Mouse (Mus musculus): ENCODE measurements around the gene Tarbp1.

Tarbp1 gene

DNA sequence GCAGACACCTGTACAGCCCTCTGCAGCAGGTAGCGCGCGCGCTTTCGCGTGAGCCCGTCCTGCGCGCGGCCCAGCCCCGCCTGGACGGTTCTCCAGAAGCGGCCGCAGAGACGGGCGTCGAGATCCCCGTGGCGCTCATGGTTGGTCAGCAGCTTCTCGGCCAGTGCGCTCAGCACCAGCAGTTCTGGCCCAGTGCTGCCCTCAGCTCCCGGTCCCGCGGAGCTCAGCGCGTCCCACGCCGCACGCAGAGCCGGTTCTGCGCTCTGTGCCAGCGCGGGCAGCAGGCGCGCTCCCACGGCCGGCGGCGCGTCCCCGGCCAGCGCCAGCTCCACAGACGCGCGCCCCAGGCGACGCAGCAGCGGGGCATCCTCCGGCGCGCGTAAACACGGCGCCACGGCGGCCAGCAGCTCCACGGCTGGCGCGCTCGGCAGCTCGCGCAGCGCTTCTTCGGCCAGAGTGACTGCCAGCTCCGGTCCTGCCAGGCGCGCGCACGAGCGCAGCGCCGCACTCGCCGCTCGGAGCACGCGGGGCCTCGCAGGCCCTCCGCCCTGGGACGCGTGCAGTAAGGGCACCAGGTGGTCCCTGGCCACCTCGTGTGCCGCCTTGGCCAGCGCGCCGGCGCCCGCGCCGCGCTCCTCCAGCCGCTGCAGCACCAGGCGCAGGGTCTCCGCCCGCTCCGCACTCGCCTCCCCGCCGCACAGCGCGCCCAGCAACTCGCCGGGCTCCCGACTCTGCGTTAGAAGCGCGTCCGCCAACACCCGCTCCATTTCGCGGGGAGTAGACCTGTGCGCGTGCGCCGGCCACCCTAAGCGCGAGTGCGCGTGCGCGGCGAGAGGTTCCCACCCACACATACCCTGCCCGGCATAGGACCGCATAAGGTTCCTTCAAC is at the start of gene Tarbp1:
Gene Tarbp1 (minus strand): TSS at position 767 of the 889 bp plus-strand sequence.
- peak; percentile 90 to 92 for DNase-seq

DNA sequence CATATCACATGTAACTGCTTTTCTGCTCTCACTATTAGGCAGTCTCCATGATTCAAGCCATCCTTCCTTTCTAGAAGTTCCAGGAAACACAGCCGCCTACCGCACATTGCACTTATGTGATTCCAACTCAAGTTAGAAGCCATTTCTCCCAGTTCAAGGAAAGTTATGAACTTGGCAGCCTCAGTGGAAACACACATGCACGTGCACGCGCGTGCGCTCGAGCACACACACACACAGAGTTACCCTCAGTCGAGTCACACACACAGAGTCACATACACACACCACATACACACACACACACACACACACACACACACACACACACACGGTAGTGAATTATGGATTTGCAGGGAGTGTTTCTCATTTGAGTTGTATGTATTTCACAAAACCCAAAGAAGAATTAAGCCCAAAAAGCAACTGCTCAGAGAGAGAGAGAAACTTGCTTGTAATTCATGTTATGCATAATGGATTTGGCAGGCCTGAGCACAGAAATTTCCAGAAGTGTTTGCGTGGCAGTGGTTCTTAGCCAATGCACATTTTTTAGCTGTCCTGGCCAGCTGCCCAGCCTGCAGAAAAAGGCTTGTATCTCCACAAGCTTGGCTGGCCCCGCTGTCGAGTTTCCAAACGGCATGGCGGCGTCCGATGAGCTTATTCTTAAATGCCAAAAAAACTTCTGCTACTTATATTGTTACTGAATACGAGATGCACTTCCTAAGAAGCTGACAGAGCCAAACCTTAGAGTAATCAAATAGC is 49.5 kb upstream of the Tarbp1 start:
- peak; percentile 86 to 87 for DNase-seq

DNA sequence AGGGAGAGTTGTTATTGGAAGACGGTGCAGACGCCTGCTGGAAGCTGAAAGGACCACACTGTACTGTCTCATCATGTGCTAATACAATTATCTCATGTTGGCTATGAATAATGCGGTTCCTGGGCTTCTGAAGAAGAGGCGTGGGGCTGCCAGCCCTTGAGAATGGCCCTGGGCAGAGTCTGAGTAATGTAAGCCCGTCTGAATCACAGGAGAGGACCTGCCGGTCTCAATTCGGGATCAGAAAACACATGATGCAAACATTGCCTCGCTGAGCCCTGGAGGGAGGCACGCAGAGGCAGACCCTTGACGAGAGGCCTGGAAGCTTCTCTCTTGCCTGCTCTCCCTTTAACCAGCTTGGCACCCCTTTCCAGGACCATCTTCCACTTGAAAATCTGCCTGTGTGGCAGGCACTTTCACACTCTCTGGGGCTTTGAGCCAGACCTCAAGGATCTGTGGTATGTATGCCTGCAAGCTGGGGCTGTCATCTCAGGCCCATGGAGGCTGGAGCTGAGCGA is 48.3 kb upstream of the Tarbp1 start:
- DNase-seq = peak; percentile 52 to 65

GRCm38 (mm10) chr8:126519447-126519975 is 44.6 kb upstream of the Tarbp1 start:
- no peak for DNase-seq

GRCm38 (mm10) chr8:126516620-126517577 is 42.0 kb upstream of the Tarbp1 start:
- DNase-seq = peak; percentile 97 to 99

DNA sequence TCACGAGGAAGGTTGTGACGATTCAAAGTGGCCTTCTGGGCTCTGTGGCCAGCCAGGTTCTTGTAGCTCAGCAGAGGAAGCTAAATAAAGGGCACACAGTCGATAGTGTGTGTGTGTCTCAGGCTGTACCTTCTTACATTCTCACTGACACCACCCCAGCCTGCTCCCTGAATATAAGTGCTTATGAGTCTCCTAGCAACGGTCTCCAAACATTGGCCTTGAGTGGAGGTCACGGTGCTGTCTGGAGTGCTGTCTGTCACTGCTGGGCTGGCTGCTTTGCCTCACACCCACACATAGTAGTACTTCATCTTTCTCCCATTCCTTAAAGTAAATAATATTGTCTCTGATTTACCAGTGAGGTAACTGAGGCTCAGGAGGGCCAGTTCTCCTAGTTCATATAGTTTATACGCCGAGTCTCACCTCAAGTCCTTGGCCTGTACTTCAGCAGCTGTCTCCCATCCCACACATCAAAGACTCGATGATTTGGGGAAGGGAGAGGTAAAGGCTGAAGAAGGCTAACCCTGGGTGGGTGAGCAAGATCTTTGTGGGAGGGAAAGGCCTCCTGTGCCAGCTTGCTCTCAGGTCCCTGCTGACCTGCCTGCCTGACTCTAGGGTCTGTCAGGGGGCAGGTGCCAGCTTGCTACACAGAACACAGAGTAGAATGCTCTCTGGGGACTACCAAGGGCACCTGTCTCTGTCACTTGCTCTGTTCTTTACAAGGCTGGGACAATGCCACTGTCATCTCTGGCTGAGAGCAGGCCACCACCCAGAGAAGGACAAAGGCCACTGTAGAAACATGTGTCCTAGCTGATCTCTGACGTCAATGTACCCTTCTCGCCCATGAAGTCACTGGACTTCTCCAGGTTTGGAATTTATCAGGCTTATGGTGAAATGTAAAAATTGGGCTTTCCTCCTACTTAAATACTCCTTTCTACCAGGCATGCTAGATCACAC is 39.4 kb upstream of the Tarbp1 start:
- peak; percentile 79 to 86 for DNase-seq

- DNase-seq = no peak
Observed at GRCm38 (mm10) chr8:126510866-126511265, 36.0 kb upstream of the Tarbp1 start.

GRCm38 (mm10) chr8:126509635-126510034 is 34.8 kb upstream of the Tarbp1 start:
- no peak for DNase-seq

- DNase-seq = no peak
Observed at GRCm38 (mm10) chr8:126508871-126509586, 34.2 kb upstream of the Tarbp1 start.

GRCm38 (mm10) chr8:126508221-126508620 is 33.4 kb upstream of the Tarbp1 start:
- no peak for DNase-seq

GRCm38 (mm10) chr8:126504492-126505182 is 29.8 kb upstream of the Tarbp1 start:
- DNase-seq = peak in 1 of 2 experiments; percentile 26

DNA sequence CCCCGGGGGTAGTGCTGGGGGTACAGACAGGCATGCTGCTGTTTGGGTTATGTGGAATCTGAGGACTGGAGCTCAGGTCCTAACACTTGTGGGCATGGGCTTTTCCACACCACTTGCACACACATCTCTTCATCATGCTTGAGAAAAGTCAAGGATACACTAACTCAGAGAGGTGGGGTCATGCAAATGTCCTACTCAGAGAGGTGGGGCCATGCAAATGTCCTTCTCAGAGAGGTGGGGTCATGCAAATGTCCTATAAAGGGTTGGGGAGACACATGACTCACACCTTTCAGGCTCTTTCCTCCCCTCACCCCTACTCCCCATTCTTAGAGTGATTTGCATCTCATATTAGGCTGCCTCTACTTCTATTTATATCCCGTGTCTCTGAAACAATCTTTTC is 27.9 kb upstream of the Tarbp1 start:
- DNase-seq = no peak

DNA sequence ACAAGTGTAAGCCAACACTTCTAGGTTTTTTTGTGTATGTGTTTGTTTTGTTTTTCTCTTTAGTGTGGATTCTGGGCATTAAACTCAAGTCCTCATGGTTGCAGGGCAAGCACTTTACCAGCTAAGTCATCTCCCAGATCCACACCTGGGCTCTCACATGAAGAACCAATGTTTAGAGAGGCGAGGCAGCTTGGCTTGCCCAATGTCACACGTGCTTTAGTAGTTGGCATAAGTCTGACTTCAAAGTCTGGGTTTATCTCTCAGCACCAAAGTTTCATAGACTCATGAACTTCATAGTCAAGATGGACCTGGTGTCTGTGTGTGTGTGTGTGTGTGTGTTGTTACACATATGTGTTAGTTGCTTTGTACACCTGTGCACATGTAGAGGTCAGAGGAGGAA is 24.5 kb upstream of the Tarbp1 start:
- DNase-seq = no peak

- no peak for DNase-seq
Observed at GRCm38 (mm10) chr8:126498465-126498864, 23.6 kb upstream of the Tarbp1 start.

- peak; percentile 92 to 94 for DNase-seq
Observed at GRCm38 (mm10) chr8:126497541-126498428, 22.9 kb upstream of the Tarbp1 start.

GRCm38 (mm10) chr8:126496915-126497314 is 22.1 kb upstream of the Tarbp1 start:
- no peak for DNase-seq

DNA sequence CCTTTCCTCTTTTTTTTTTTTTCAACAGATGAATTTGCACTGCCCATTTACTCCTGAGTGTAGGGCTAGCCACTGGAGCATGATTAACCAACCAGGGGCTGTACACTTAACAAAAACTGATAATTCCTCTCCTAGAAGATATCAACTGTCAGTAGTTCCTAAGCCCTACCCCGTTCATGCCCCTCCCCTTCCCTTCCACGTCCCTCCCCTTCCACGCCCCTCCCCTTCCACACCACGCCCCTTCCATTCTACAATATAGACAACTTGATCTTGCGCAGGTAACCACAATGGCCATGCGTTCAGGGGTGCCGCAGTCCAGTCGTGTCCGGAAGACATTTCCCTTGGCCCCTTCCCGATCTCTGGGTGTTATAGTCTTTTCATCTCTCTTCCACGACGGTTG is 20.6 kb upstream of the Tarbp1 start:
- no peak for DNase-seq

Data from lung, adult 18-20 months (tissue).